Mouse (Mus musculus) CD4-positive, CD25-positive, alpha-beta regulatory T cell, adult 4 months (primary cell): ENCODE measurements at regions not wholly inside any gene's neighbourhood (a gene's known extent, or its start where the extent isn't known, plus 50 kb on each side); places are given as distances from the start of the nearest gene placed in this dataset.

Source experiments
- ATAC-seq: one replicate; pipeline ENCODE4 v1.8.0; 2017

DNA sequence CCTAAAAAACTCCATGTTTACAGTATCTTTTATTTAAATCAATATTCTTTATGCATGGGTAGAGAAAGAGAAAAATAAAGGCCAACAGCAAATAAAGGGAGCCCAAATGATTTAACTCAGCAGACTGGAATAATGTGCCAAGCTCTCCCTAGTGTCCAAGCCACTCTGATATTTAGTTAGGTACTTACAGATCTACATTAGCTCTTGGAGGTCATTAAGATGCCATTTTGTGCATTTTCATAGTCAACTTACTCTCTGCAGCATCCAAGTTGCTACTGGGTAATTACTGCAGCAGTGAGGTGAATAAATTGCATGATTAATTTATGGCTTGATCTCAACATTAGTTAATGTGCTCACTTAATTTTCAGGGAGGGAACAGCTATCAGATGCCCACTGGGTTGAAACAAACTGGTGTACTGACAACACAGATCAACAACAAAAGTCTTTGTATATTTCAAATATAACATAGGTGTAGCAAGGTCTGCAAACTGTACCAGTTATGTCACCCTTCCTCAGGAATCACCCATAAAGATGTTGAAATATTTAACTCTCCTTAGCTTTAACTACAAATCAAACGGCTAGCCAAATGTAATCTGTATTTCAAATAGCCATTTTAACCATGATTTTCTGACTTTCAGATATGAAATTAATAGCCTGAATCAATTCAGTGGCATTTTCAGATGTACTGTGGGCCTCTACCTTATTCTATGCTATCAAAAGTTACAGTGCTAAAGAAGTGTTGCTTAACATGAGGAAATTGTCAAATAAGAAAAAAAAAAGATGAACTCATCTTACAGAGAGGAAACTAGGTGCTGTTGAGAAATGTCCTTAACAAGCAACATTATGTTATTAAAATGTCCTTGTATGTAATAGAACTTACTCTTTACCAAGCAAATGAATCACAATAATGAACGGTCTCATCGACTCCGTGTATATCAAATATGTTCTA is 163.8 kb upstream of the Hapln1 start:
- no peak for ATAC-seq

DNA sequence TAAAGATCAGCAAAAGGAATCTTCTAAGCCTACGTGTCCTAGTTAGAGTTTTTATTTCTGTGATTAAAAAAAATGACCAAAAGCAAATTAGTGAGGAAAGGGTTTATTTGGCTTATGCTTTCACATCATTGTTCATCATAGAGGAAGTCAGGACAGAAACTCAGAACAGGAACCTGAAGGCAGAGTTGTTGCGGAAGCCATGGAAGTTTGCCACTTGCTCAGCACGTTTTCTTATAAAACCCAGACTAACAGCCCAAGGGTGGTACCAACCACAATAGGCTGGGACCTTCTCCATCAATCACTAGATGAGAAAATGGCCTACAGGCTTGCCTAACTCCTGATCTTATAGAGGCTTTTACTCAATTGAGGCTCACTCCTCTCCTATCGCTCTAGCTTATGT is 161.2 kb upstream of the Hapln1 start:
- ATAC-seq, result no peak

DNA sequence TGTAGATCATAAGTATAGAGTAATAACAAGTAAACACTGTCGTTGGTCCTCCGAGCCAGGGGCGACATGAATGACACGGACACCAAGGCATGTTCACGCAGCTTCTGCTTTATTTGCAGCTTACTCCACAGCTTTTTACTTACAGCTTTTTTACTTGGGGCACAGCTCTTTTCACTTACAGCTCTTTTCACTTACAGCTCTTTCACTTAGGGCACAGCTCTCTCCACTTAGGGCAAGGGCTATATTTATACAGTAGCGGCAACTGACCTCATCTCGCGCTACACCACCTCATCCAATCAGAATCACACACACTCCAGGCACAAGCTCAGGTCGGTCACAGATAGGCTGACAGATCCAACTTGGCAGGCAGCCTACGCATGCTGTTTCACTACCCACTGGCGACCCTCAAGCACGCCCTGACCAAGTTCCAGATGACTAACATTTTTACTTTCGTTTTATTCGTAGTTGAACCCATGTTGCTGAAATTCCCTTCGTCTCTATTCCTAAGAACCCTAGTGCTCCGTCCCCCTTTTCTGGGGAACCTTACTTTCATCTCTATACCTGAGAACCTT is 155.9 kb upstream of the Hapln1 start:
- ATAC-seq, result peak; percentile 50

DNA sequence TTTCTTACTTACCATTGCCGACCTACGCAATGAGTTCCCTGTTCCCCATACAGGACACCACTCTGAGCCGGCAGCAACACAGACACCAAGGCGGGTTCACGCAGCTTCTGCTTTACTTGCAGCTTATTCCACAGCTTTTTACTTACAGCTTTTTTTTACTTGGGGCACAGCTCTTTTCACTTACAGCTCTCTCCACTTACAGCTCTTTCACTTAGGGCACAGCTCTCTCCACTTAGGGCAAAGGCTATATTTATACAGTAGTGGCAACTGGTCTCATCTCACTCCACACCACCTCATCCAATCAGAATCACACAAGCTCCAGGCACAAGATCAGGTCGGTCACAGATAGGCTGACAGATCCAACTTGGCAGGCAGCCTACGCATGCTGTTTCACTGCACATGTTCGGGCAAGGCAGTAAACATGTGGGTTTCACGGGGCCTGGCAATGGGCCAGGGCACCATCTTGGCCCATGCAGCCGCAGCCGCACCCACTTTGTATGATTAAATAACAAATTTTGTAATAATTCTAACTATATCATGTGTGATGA is 154.9 kb upstream of the Hapln1 start:
- ATAC-seq, result no peak

DNA sequence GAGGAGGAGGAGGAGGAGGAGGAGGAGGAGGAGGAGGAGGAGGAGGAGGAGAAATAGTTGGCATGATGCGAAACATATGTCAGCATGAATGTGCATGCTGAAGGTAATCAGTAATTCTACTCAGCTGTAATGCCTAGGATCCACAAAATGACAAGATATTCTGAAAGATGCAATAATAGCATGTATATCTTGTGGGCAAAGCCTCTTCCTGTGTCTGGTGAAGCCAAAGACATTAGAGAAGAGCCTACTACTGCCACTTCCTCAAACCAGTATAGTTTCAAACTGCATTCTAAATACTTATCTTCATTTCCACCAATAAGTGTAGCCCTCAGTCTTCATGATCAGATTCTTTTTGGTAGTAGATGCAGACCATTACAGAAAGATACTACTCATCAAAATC is 152.2 kb upstream of the Hapln1 start:
- ATAC-seq, result peak; percentile 50

DNA sequence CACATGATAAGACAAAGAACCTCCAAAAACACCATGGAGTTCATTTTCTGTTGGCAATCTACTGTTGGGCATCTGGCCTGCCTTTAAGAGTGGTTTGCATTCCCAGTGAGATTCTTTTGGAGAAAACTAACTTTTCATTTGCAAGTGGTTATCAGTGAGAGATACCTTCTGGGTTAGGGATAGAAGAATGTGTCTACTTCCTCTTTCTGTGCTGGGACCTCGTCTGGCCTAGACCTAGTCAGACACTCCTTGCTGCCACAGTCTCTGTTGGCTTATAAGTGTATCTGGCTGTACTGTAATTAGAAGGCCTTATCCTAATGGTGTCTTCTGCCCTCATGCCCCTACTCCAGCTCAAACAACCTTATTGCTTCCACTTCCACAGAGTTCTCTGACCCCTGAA is 150.4 kb upstream of the Hapln1 start:
- no peak for ATAC-seq

DNA sequence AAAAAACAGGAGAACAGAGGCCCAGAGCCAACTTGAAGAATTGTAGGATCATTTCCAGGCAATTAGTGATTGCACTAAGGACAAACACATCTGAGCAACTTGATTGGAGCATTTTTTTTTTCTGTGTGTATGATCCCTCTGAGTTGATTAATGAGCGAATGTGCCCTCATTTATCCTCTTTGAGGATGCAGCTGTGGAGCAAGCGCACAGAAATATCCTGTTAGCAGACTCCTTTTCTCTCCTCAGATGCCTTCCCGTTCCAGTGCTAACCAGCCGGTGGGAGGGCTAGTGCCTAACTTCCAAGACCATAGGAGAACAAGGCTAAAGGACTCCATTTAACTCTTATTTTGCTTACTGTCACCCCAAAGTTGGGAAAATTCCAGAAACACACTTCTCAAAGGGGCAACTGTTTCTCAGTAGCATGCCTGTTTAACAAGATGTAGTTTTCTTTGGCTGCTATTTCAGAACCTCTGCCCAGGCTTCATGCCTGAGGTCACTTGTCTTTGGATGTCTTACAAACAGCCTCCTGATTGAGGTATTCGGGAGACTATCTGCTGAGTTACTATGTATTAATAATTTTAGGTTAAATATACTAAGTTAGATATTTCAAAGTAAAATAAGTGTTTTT is 144.8 kb upstream of the Hapln1 start:
- ATAC-seq, result no peak

DNA sequence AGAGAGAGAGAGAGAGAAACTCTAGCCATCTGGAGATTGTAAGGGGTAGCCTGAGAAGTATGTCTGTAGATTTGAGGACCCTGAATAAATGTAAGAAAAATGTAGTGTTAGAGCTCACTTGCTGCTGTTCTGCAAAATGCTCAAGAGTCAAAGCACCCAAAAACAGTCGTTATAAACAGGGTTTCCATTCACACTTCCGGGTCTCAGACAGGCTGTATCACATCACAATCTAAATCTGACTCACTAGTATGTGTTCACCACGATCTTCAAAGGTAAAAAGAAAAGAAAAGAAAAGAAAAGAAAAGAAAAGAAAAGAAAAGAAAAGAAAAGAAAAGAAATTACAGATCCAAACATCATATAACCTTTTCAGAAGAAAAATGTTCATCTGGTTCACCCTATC is 143.7 kb upstream of the Hapln1 start:
- peak; percentile 85 for ATAC-seq

DNA sequence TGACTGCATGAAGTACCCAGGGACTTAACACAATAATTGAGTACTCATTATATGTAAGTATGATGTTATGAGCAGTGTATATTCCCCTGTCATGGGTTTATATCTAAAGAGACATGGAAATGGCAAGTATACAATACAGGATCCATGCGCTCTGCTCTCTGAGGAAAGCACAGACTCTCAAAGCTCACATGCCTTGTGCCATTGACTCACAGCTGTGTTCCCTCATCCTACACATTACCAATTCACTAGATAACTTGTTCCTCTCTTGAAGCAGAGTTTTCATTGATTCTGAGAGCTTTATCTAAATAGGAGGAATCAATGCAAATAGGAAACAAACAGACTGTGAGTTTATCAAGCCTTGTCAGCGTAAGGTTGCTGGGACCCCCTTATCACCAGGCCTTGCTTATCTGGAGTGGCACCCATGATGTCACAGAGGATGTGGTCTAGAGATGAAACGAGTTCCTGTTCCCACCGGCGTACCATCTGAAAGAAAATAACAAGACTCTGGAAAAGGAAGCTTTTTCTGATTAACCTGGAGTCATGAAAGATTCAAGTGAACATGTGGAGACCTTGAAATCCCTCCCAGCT is 138.4 kb upstream of the Hapln1 start:
- ATAC-seq, result peak; percentile 84

DNA sequence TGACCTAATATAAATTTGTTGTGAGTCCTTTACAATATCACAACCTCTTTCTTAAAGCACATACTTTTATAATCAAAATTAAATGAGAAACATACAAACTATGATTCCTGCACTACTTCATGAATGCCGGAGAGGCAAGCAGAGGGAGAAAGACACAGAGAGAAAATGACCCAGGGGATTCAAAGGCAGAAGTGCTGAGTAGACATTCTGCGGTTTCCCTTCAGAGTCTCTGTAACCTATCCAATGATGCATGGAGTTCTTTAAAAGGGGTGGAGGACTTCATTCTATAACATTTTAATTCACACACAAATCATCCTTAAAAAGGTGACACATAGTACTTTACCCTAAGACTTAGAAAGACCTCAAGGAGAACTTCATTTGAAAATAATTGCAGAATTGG is 129.1 kb upstream of the Hapln1 start:
- ATAC-seq, result no peak

DNA sequence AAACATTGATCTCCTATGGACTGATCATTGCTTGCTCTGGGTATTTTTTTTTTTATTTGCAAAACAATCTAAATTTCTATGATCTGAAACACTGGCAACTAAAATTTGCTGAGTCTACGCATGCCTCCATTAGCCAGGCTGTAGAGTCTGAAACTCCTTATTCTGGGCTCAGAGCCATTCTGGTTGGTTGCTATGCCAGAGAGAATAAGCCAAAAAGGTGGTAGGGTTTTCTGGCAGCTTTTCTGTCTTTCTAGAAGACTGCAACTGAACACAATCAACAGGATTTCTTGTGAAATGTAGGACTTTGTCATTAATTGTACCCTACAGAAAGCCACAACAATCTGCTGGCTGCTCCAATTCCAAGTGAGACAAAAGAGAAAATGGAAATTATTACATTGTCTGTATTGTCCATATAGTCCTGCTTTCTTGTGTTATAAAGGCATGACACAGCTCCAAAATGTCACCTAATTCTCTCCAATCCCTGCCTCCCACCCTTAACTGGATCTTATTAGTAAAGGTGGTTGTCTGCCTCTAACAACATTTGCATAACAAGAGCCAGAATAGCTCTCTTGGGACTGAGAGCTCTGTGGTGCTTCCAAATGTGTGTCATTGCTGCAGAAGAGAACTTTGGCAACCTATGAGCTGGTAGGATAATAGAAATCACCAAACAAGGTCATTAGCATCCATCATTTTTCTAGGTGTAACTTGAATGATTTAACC is 126.7 kb upstream of the Hapln1 start:
- no peak for ATAC-seq

DNA sequence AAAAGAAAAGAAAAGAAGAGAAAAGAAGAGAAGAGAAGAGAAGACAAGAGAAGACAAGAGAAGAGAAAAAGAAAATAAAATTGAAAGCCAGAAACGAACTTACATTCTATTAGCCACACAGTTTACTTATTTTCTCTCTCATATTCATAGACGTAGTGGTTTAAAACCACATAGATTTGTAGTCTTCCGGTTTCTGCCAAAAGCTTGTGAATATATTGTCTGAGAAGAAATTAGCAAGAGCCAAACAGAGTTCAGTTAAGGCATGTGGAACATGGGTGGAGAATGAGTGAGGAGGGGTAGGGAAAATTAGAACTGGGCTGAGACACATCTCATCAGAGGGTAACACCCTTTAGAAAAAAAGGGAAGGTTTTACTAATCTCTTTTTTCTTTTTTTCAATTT is 120.8 kb upstream of the Hapln1 start:
- ATAC-seq, result peak; percentile 82

DNA sequence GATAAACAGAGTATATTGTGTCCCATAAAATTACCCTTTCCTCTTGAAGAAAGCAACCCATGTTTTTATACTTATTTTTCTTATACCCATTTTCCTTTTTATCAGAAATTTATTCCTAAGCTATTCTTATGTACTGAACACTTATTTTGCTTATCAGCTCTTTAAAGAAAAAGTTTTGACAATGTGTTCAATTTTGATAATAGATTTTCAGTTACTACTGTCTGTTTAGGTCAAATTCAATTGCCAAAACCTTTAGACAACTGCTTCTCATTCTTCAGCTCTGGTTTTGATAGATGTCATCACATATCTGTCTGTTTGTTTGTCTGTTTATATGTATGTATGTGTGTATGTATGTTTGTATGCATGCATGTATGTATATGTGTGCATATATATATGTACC is 117.8 kb upstream of the Hapln1 start:
- ATAC-seq, result no peak

DNA sequence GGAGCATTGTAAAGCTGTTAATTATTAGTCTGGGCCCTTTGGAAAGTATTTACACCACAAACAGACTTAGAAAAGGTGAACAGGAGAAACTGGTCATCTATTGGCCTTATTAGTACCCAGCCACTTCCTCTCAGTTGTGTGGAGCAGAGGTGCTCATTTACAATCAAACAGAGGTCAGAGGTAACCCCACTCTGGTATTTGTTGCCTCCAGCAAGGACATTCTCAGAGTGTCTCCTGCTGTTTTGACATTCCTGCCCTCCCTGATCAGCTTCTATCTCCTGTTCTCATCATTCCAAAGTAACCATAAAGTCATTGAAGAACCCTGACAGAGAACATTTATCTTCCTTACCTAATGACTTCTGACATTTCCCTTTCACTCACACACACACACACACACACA is 116.1 kb upstream of the Hapln1 start:
- no peak for ATAC-seq

DNA sequence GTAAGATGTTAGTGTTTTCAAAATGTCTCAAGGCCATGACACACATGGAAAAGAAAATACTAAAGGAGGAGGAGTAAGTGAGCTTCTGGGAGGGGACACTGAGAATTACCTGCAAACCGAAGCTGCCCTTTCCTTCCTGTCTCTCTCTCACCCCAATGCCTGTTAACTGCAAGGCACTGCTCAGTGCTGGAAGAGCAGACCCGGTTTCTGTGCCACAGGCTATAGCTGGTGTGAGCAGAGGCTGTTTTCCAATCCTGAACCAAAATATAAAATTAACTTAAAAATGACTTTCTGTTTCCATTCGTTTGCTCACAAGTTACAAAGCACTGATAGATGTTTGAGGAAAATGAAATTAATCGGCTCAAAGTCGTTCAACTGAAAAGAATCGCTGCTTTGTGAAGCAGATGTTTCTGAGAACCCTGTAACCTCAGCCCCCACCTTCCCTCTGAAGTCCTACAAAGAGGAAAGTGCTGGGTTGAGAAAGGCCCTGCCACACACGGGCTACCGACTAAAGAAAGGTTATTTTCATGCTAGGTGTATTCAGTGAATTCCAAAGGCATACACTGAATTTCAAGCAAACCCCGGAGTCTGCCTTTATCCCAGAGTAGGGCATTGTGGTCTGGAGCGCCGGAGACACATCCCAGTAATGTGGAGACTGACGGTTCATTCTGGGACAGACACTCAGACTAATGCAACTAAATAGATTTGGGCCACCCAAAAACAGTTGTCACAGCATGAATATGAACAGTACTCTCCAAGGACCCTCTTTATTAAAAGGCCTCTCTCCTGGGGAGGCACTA is 111.1 kb upstream of the Hapln1 start:
- ATAC-seq, result peak; percentile 73

DNA sequence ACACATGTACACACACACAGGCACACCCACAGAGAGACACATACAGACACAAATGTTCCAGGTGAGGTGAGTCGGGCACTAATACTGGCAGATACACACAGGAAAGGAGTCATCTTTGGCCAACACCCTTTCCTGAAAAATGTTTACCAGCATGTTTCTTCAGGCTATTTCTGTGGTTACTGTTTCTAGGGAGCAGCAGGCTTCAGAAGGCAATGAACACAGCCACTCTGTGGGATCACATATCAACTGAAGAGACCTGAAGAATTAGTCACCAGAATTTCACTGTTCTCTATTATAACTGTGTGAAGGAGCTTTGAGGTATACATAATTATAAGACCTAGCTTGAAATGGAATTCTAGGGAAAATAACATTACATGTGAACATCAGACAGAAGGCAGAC is 94.7 kb upstream of the Hapln1 start:
- ATAC-seq, result no peak

DNA sequence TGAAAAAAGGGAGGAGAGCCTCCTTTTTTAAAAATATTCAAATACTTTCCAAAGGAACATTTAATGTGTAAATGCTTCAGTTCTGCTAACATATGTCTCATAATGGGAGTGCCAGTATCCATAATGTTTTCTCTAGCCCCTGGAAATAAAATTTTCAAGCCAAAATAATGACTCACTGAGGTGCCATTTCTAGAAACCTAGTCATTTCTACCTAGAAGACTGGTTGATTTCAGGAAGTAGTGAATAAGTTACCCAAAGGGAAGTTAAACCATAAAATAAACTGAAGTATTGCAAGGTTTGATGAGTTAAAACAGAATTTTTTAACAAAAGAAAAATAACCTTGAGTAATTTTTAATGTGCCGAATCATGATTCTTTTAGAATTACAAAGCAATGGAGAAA is 85.8 kb upstream of the Hapln1 start:
- ATAC-seq, result peak; percentile 60

DNA sequence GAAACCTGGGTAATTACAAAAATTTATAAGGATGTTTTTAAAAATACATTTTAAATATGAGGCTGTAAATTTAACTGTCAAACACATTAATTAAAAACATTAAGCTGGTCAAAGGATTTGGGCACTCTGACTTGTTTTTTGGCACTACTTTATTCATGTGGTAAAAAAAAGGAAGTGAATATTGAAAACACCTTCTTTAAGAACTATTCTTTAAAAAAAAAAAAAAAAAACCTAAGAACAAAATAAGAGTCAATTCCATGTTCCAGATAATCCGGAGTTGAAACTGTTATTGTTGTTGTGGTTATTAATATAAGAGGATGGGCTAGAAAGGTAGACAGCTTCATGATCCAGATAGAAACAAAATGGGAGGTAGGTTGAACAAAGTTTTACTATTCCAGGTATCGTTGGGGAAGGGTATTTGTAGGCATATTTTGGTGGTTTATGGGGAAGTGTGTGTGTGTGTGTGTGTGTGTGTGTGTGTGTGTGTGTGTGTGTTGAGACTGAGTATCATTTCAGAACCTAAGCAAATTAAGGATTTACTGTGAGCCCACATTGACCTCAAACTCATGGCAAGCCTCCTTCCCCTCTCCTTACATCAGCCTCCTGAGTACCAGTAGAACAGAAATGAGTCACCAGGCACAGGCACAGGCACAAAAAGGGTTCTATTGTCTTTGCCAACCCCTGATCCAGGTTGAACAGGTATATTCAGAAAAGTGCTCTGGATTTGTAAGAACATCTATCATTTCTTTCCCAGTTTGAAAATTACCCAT is 85.2 kb upstream of the Hapln1 start:
- peak; percentile 33 for ATAC-seq

DNA sequence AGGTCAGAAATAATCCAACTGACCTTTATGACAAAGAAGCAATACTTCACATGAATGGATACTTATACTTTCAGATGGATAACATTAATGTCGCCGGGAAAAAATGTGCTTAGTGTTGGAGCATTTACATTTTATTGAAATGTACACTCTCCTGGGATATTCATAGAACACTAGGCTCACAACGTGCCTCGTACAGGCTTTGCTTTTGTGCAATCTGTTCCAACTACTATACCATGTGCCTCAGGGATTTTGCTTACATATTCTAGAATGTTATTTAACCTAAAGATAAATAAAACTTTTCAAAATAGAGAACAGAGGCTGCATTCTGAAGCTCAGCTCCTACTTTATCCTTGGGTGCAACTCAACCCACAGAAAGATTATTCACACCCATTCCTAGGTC is 75.8 kb upstream of the Hapln1 start:
- no peak for ATAC-seq
